Mouse (Mus musculus) stomach, postnatal 0 days (tissue): ENCODE results near the gene Klf9. TPM values are rescaled to one million over a fixed set of nuclear protein-coding genes. Genes with fewer than 3 reads are reported as not detected.

Experiments used
- ATAC-seq: fragments of 200-750 bp; cut with Nextera tagmentation; 2 replicates; pipeline ENCODE4 v1.8.0; 2017; ENCODE audit not compliant: low FRiP score, low TSS enrichment
- DNase-seq: peaks from one replicate; pipeline ENCODE4 v3.0.0-alpha.2; 2016; ENCODE audit warnings: low spot score
- H3K27ac ChIP-seq: fragments of 300-500 bp; sonication (generic); replicated peaks from 2 replicates; pipeline ENCODE4 v1.5.1; 2014; ENCODE audit warnings: mild to moderate bottlenecking, control low read depth
- H3K27me3 ChIP-seq: fragments of 300-500 bp; sonication (generic); 2 replicates; pipeline ENCODE4 v1.6.1; 2014; ENCODE audit warnings: low read length; ENCODE audit not compliant: control insufficient read depth, insufficient read depth
- H3K36me3 ChIP-seq: fragments of 300-500 bp; sonication (generic); 2 replicates; pipeline ENCODE4 v1.6.1; 2014; ENCODE audit warnings: low read length, mixed read lengths; ENCODE audit not compliant: control insufficient read depth, insufficient read depth
- H3K4me1 ChIP-seq: fragments of 300-500 bp; sonication (generic); replicated peaks from 2 replicates; pipeline ENCODE4 v1.6.1; 2014; ENCODE audit warnings: antibody characterized with exemption; ENCODE audit not compliant: control insufficient read depth, insufficient read depth
- H3K4me2 ChIP-seq: fragments of 300-500 bp; sonication (generic); replicated peaks from 2 replicates; pipeline ENCODE4 v1.6.1; 2014; ENCODE audit warnings: low read depth, mild to moderate bottlenecking, control low read depth, moderate library complexity
- H3K4me3 ChIP-seq: fragments of 300-500 bp; sonication (generic); 2 replicates; pipeline ENCODE4 v1.5.1; 2014; ENCODE audit warnings: low read depth, low read length, control low read depth
- H3K9ac ChIP-seq: fragments of 300-500 bp; sonication (generic); 2 replicates; pipeline ENCODE4 v1.6.1; 2014; ENCODE audit warnings: mild to moderate bottlenecking, low read length, control low read depth, mixed read lengths
- H3K9me3 ChIP-seq: fragments of 300-500 bp; sonication (generic); 2 replicates; pipeline ENCODE4 v1.6.1; 2016; ENCODE audit warnings: low read length; ENCODE audit not compliant: control insufficient read depth
- CTCF ChIP-seq: IDR thresholded peaks from 2 replicates; pipeline ENCODE4 v1.5.1; 2016; ENCODE audit warnings: antibody characterized with exemption, low read depth, mild to moderate bottlenecking, moderate library complexity
- EP300 ChIP-seq: optimal IDR thresholded peaks from 2 replicates; pipeline ENCODE3; 2016; ENCODE audit warnings: antibody characterized with exemption
- WGBS: fragments of 180-500 bp; shearing (Covaris S2); extraction: QIAGEN DNeasy Blood & Tissue Kit; methylation state at CpG from one replicate; pipeline ENCODE4 v1.1.7; 2014; 5-methylcytosine and 5-hydroxymethylcytosine counted together
- polyA plus RNA-seq: library from polyadenylated mRNA; unstranded; fragments of >200 nt; fragmentation: Nextera tagmentation; extraction: Ambion mirVana; gene quantifications from 2 replicates; pipeline ENCODE4 v1.2.1, GENCODE M21; 2015

Klf9 gene
- polyA plus RNA-seq, 1 experiment from 2014 or later = 17.4 TPM

GRCm38 (mm10) chr19:23171136-23171535 is 30.1 kb downstream of the Klf9 start:
- H3K36me3 ChIP-seq = peaks cover 4% of the 10 kb centered on the region; the same call in 1 of the 2 replicates
- ATAC-seq (no peak), DNase-seq (no peak)
- H3K27ac ChIP-seq = no peak overlapping the region
- no peak for TF ChIP-seq EP300
- no peak for TF ChIP-seq CTCF
- no peak overlapping the region for H3K9ac ChIP-seq
- H3K4me2 ChIP-seq = no peak overlapping the region
- no peaks in the 10 kb centered on the region for H3K27me3 ChIP-seq
- H3K9me3 ChIP-seq = no peaks in the 10 kb centered on the region
- no peaks in the 10 kb centered on the region for H3K4me1 ChIP-seq
- 93% methylated on average over 2 of the region's 2 CpGs for WGBS
- no peak overlapping the region for H3K4me3 ChIP-seq

GRCm38 (mm10) chr19:23175090-23175489 is 34.1 kb downstream of the Klf9 start:
- ATAC-seq (no peak), DNase-seq (no peak)
- no peak overlapping the region for H3K9ac ChIP-seq
- no peaks in the 10 kb centered on the region for H3K27me3 ChIP-seq
- H3K27ac ChIP-seq = no peak overlapping the region
- no peaks in the 10 kb centered on the region for H3K9me3 ChIP-seq
- H3K4me1 ChIP-seq = no peaks in the 10 kb centered on the region
- TF ChIP-seq CTCF (no peak), EP300 (no peak)
- no peak overlapping the region for H3K4me2 ChIP-seq
- no peak overlapping the region for H3K4me3 ChIP-seq
- H3K36me3 ChIP-seq = no peaks in the 10 kb centered on the region
- 71% methylated on average over 3 of the region's 3 CpGs for WGBS

GRCm38 (mm10) chr19:23175511-23175910 is 34.5 kb downstream of the Klf9 start:
- no peak for TF ChIP-seq EP300
- TF ChIP-seq CTCF = no peak
- H3K9ac ChIP-seq = no peak overlapping the region
- H3K4me3 ChIP-seq = no peak overlapping the region
- DNase-seq (no peak), ATAC-seq (no peak)
- no peaks in the 10 kb centered on the region for H3K27me3 ChIP-seq
- no peaks in the 10 kb centered on the region for H3K4me1 ChIP-seq
- no peaks in the 10 kb centered on the region for H3K9me3 ChIP-seq
- no peak overlapping the region for H3K27ac ChIP-seq
- H3K4me2 ChIP-seq = no peak overlapping the region
- 51% methylated on average over 2 of the region's 2 CpGs for WGBS
- H3K36me3 ChIP-seq = no peaks in the 10 kb centered on the region

DNA sequence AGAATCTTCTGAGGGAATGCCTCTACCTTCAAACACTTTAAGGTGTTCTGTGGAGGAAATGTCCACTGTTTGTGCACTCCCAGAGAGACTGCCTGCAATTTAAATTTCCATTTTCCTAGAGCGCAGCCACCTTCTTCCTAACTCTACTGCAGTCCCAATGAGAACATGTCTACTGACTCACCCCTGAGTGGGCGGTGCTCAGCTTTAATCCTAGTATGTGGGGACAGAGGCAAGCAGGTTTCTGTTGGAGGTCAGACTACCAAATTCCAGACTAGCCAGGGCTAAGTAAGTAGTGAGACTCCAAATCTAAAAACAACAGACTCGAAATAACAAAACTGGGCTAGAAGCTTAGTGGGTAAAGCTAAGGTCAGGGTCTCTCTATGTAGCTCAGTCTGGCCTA is 37.5 kb downstream of the Klf9 start:
- ATAC-seq (no peak), DNase-seq (no peak)
- no peaks in the 10 kb centered on the region for H3K9me3 ChIP-seq
- H3K4me2 ChIP-seq = no peak overlapping the region
- no peaks in the 10 kb centered on the region for H3K36me3 ChIP-seq
- H3K9ac ChIP-seq = no peak overlapping the region
- TF ChIP-seq CTCF (no peak), EP300 (no peak)
- WGBS = 87% methylated on average over 3 of the region's 3 CpGs
- H3K27me3 ChIP-seq = no peaks in the 10 kb centered on the region
- no peaks in the 10 kb centered on the region for H3K4me1 ChIP-seq
- H3K27ac ChIP-seq = no peak overlapping the region
- no peak overlapping the region for H3K4me3 ChIP-seq

GRCm38 (mm10) chr19:23183493-23183892 is 42.5 kb downstream of the Klf9 start:
- H3K4me3 ChIP-seq = no peak overlapping the region
- H3K27ac ChIP-seq = no peak overlapping the region
- H3K4me1 ChIP-seq = no peaks in the 10 kb centered on the region
- no peak overlapping the region for H3K4me2 ChIP-seq
- no peak for TF ChIP-seq CTCF
- no peak for TF ChIP-seq EP300
- no peaks in the 10 kb centered on the region for H3K36me3 ChIP-seq
- no peak for ATAC-seq
- no peak for DNase-seq
- no peaks in the 10 kb centered on the region for H3K27me3 ChIP-seq
- WGBS = 91% methylated on average over 4 of the region's 4 CpGs
- H3K9ac ChIP-seq = no peak overlapping the region
- no peaks in the 10 kb centered on the region for H3K9me3 ChIP-seq

DNA sequence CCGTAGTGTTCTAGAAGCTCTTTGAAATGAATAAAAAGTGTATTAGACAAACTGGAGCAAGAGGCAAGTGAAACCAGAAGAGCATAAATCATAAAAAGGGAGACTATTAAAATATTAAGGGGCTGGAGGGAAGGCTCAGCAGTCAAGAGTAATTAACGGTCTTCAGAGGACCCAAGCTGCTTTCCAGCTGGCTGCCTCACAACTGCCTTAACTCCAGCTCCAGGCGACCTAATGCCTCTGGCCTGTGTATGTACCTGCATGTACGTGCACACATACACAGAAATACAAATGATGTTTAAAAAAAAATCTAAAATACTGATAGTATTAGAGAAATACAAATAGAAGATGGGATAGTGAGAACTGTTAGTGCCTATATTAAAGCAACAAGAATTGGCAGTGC is 43.0 kb downstream of the Klf9 start:
- TF ChIP-seq EP300 (no peak), CTCF (no peak)
- no peaks in the 10 kb centered on the region for H3K27me3 ChIP-seq
- H3K9ac ChIP-seq = no peak overlapping the region
- DNase-seq = no peak
- no peak overlapping the region for H3K4me2 ChIP-seq
- no peaks in the 10 kb centered on the region for H3K4me1 ChIP-seq
- ATAC-seq = no peak
- H3K9me3 ChIP-seq = no peaks in the 10 kb centered on the region
- no peaks in the 10 kb centered on the region for H3K36me3 ChIP-seq
- no peak overlapping the region for H3K4me3 ChIP-seq
- H3K27ac ChIP-seq = no peak overlapping the region
- 55% methylated on average over 4 of the region's 4 CpGs for WGBS
